In the genomic region with DNA sequence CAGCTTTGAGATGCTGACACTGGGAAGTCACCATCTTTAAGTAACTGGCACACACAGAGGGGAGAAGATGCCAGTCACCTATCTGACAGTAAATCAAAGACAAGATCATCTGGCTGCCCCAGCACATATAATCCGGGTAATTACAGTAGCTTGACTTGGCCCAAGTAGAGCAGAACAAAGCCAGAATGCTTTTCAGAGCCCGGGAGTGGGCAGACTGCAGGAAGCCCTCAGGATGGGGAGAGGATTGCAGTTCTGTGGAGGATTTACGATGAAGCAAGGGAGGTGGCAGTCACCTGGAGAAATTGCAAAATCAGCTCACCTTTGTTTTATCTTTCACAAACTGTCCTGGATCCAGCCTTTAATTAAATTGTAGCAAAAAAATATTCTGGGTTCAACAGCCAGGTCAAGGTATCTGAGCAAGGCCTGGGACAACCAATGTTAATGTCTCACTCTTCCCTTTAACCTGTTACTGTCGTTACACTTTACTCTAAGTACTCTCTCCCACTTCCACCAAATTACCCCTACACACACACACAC, we compare ENCODE assay signal across 21 mouse cellular contexts. TPM values are rescaled to one million over a fixed set of nuclear protein-coding genes. Genes with fewer than 3 reads are reported as not detected.
DNase-seq lines count a peak whose midpoint lies in the region; ATAC-seq lines count a peak whose summit lies in the region.
"Had no signal": no experiment of that assay in that cellular context is flagged by ENCODE, and none has a peak within 500 bp of the region (broad histone marks: within the 10 kb centered on the region; RNA-seq: fewer than 3 reads in every experiment).

No protein-coding gene starts in this region.

- H3K4me2 ChIP-seq in kidney, embryonic 15.5 days = no peak overlapping the region
- H3K4me2 ChIP-seq in kidney, embryonic 16.5 days (replicated peaks; ENCODE audit: low read depth, low read length) = no peak overlapping the region
- no peak overlapping the region for H3K4me2 ChIP-seq in forebrain, embryonic 14.5 days (ENCODE audit: low read length)
- H3K4me2 ChIP-seq: embryonic facial prominence, embryonic 13.5 days; embryonic facial prominence, embryonic 15.5 days; forebrain, embryonic 13.5 days had no signal

- no peak for ATAC-seq in kidney, embryonic 15.5 days (replicated peaks; ENCODE audit: low FRiP score)
- peak; percentile 25 for ATAC-seq in kidney, embryonic 16.5 days (ENCODE audit: low FRiP score, low TSS enrichment)
- no peak for ATAC-seq in forebrain, embryonic 14.5 days
- ATAC-seq: forebrain, embryonic 13.5 days; forebrain, embryonic 16.5 days had no signal

- H3K9ac ChIP-seq in kidney, embryonic 15.5 days = no peak overlapping the region
- no peak overlapping the region for H3K9ac ChIP-seq in kidney, embryonic 16.5 days (replicated peaks; ENCODE audit: low read length)
- no peak overlapping the region for H3K9ac ChIP-seq in forebrain, embryonic 14.5 days (ENCODE audit: low read length)
- H3K9ac ChIP-seq: embryonic facial prominence, embryonic 13.5 days; embryonic facial prominence, embryonic 15.5 days; forebrain, embryonic 13.5 days had no signal

- H3K27me3 ChIP-seq in kidney, embryonic 15.5 days = no peaks in the 10 kb centered on the region
- H3K27me3 ChIP-seq in kidney, embryonic 16.5 days (ENCODE audit: insufficient read depth, low read length) = no peaks in the 10 kb centered on the region
- H3K27me3 ChIP-seq in forebrain, embryonic 14.5 days (replicated peaks; ENCODE audit: control insufficient read depth, insufficient read depth, low read length) = no peaks in the 10 kb centered on the region
- H3K27me3 ChIP-seq: embryonic facial prominence, embryonic 13.5 days; embryonic facial prominence, embryonic 15.5 days; forebrain, embryonic 13.5 days had no signal

- 46% methylated on average over 4 of the region's 4 CpGs for WGBS in kidney, embryonic 15.5 days
- 34% methylated on average over 4 of the region's 4 CpGs for WGBS in kidney, embryonic 16.5 days
- WGBS in forebrain, embryonic 14.5 days = 60% methylated on average over 4 of the region's 4 CpGs

- no peaks in the 10 kb centered on the region for H3K36me3 ChIP-seq in kidney, embryonic 15.5 days
- H3K36me3 ChIP-seq in kidney, embryonic 16.5 days (ENCODE audit: insufficient read depth, low read length) = no peaks in the 10 kb centered on the region
- no peaks in the 10 kb centered on the region for H3K36me3 ChIP-seq in forebrain, embryonic 14.5 days (ENCODE audit: control insufficient read depth, insufficient read depth, low read length)
- H3K36me3 ChIP-seq: embryonic facial prominence, embryonic 13.5 days; embryonic facial prominence, embryonic 15.5 days had no signal

- no peak overlapping the region for H3K27ac ChIP-seq in kidney, embryonic 15.5 days
- no peak overlapping the region for H3K27ac ChIP-seq in kidney, embryonic 16.5 days (ENCODE audit: low read length)
- H3K27ac ChIP-seq in forebrain, embryonic 14.5 days (ENCODE audit: low read depth, low read length) = no peak overlapping the region
- H3K27ac ChIP-seq: embryonic facial prominence, embryonic 13.5 days; embryonic facial prominence, embryonic 15.5 days; forebrain, embryonic 13.5 days had no signal

- H3K9me3 ChIP-seq in kidney, embryonic 15.5 days (replicated peaks) = no peaks in the 10 kb centered on the region
- no peaks in the 10 kb centered on the region for H3K9me3 ChIP-seq in kidney, embryonic 16.5 days (ENCODE audit: low read length)
- no peaks in the 10 kb centered on the region for H3K9me3 ChIP-seq in forebrain, embryonic 14.5 days (replicated peaks; ENCODE audit: control insufficient read depth, low read length)
- H3K9me3 ChIP-seq: embryonic facial prominence, embryonic 13.5 days; embryonic facial prominence, embryonic 15.5 days; forebrain, embryonic 13.5 days had no signal

- no peak overlapping the region for H3K4me3 ChIP-seq in kidney, embryonic 15.5 days (replicated peaks)
- H3K4me3 ChIP-seq in kidney, embryonic 16.5 days (ENCODE audit: low read length) = no peak overlapping the region
- H3K4me3 ChIP-seq in forebrain, embryonic 14.5 days (ENCODE audit: low read depth, low read length) = no peak overlapping the region
- H3K4me3 ChIP-seq: embryonic facial prominence, embryonic 13.5 days; embryonic facial prominence, embryonic 15.5 days; erythroblast, embryonic 14.5 days; forebrain, embryonic 13.5 days had no signal

- peak; percentile 72 for DNase-seq in kidney, adult 9 months
- DNase-seq in kidney, adult 18-20 months = no peak
- DNase-seq in fat pad, adult 2 months (ENCODE audit: extremely low read depth, low read depth, low spot score) = peak; percentile 99
- no peak for DNase-seq in forebrain, embryonic 14.5 days (ENCODE audit: low spot score)
- DNase-seq: adrenal gland, adult 2 months; adrenal gland, postnatal 10 days; adrenal gland, postnatal 25 days; cerebellum, adult 11 months; cerebellum, adult 18-20 months; cerebellum, adult 8-10 months; cerebellum, adult 9-11 months; cerebellum, postnatal 14 days; cerebellum, postnatal 36 days; embryo, embryonic 11 days had no signal

- peaks cover 7% of the 10 kb centered on the region; the same call in 1 of the 2 replicates for H3K4me1 ChIP-seq in kidney, embryonic 15.5 days
- peaks cover 4% of the 10 kb centered on the region; the same call in 1 of the 2 replicates for H3K4me1 ChIP-seq in kidney, embryonic 16.5 days (ENCODE audit: insufficient read depth, low read length)
- H3K4me1 ChIP-seq in forebrain, embryonic 14.5 days (ENCODE audit: control insufficient read depth, insufficient read depth, low read length) = no peaks in the 10 kb centered on the region
- H3K4me1 ChIP-seq: embryonic facial prominence, embryonic 13.5 days; embryonic facial prominence, embryonic 15.5 days; forebrain, embryonic 13.5 days had no signal

RNA-seq across cellular contexts. Expression of a gene that starts 33.5 kb away (rescaled TPM):
- 39.1 and 41.5 TPM in 2 replicates for polyA plus RNA-seq in kidney, embryonic 15.5 days (2015; fragmentation: Nextera tagmentation; extraction: Ambion mirVana)
- polyA plus RNA-seq in kidney, embryonic 16.5 days (2015; fragmentation: Nextera tagmentation; extraction: Ambion mirVana) = 39.2 and 40.0 TPM in 2 replicates
- 18.5 and 21.0 TPM in 2 replicates for polyA plus RNA-seq in forebrain, embryonic 14.5 days (2014; fragmentation: Nextera tagmentation; extraction: Ambion mirVana)

Comparison
In these comparisons a context has a peak if more than half of its experiments do, and no peak if none do; other contexts are left out.
1. DNase-seq: peak in kidney, adult 9 months (single experiment) and fat pad, adult 2 months (single experiment); none in kidney, adult 18-20 months (single experiment) and forebrain, embryonic 14.5 days (single experiment).